In the genomic region with DNA sequence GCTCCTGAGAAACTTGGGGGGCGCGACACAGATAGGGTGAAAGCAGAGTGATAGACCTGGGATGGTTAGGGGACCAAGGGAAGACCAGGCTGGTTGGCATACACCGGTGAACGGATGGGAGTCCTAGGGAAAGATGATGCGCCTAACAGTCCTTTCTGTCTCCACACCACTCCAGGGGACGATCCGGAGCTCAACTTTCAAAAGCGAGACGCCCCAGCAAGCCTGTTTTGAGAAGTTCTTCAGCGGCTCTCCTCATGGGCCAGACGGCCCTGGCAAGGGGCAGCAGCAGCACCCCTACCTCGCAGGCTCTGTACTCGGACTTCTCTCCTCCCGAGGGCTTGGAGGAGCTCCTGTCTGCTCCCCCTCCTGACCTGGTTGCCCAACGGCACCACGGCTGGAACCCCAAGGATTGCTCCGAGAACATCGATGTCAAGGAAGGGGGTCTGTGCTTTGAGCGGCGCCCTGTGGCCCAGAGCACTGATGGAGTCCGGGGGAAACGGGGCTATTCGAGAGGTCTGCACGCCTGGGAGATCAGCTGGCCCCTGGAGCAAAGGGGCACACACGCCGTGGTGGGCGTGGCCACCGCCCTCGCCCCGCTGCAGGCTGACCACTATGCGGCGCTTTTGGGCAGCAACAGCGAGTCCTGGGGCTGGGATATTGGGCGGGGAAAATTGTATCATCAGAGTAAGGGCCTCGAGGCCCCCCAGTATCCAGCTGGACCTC, we compare ENCODE assay signal across 8 mouse cellular contexts. TPM values are rescaled to one million over a fixed set of nuclear protein-coding genes. Genes with fewer than 3 reads are reported as not detected.
A peak's percentile ranks its signal among the peaks of the same experiment; 100 is the strongest.
DNase-seq lines count a peak whose midpoint lies in the region; ATAC-seq lines count a peak whose summit lies in the region.

No protein-coding gene starts in this region.

- no peaks in the 10 kb centered on the region for H3K9me3 ChIP-seq in hindbrain, embryonic 16.5 days (ENCODE audit: control insufficient read depth, low read length)

- intact Hi-C loops in left cerebral cortex, postnatal 4 days (cut with DNase I), result loop anchor here (5.0 kb wide), 1 partner anchor 52 kb away; the partner anchor contains the start of genes Atn1 and Gm45234

- H3K27ac ChIP-seq in hindbrain, embryonic 16.5 days (ENCODE audit: low read depth, low read length), result peak overlapping the region; percentile 78

- H3K36me3 ChIP-seq in hindbrain, embryonic 16.5 days (ENCODE audit: control insufficient read depth, insufficient read depth, low read length), result peaks cover 5% of the 10 kb centered on the region

- H3K4me2 ChIP-seq in hindbrain, embryonic 16.5 days (ENCODE audit: low read length), result peak overlapping the region; percentile 95

- peak; percentile 90 to 95 for DNase-seq in adrenal gland, adult (ENCODE audit: inconsistent age in 2 of 2, low spot score in 1 of 2)
- DNase-seq in cerebellum, postnatal 25 days, result peak; percentile 90 to 93
- peak; percentile 81 to 85 for DNase-seq in gastrocnemius, adult 8-10 months (ENCODE audit: low spot score in 2 of 2)
- DNase-seq in left cerebral cortex, postnatal 4 days, result peak; percentile 87
- peak; percentile 86 for DNase-seq in mesoderm, embryonic 11.5 days (ENCODE audit: low read depth, low spot score)
- DNase-seq in right cerebral cortex, postnatal 4 days, result peak; percentile 69

- under 1% methylated on average over 35 of the region's 35 CpGs for WGBS in hindbrain, embryonic 16.5 days

- H3K9ac ChIP-seq in hindbrain, embryonic 16.5 days (ENCODE audit: low read depth, low read length), result peak overlapping the region; percentile 67

- H3K27me3 ChIP-seq in hindbrain, embryonic 16.5 days (replicated peaks; ENCODE audit: control insufficient read depth, insufficient read depth, low read length), result no peaks in the 10 kb centered on the region

- no peak; the same call in 1 of the 2 replicates for ATAC-seq in hindbrain, embryonic 16.5 days
- ATAC-seq in activated CD4-positive, CD25-positive, alpha-beta regulatory T cell, adult 4 months, result no peak

- H3K4me1 ChIP-seq in hindbrain, embryonic 16.5 days (ENCODE audit: control insufficient read depth, insufficient read depth, low read depth, low read length), result peaks cover 29% of the 10 kb centered on the region

- peak overlapping the region; percentile 53 for H3K4me3 ChIP-seq in hindbrain, embryonic 16.5 days (ENCODE audit: low read length)

RNA-seq across cellular contexts. Expression of gene Spsb2, which starts 0.8 kb away (rescaled TPM):
- 1 to 10 TPM; 1.9 to 4.1 (median 2.9) TPM for total RNA-seq in gastrocnemius, adult 8-10 months (2022)
- polyA plus RNA-seq in hindbrain, embryonic 16.5 days (2015; fragmentation: Nextera tagmentation; extraction: Ambion mirVana), result 9.2 and 10.3 TPM in 2 replicates
- total RNA-seq in left cerebral cortex, postnatal 4 days (2021), result 1 to 10 TPM; 4.1 TPM
- polyA plus RNA-seq in activated CD4-positive, CD25-positive, alpha-beta regulatory T cell, adult 4 months (2017; shearing (Covaris generic)), result 1 to 10 TPM; 1.5 to 2.1 TPM

RNA-seq across cellular contexts. Expression of gene Tpi1, which starts 4.9 kb away (rescaled TPM):
- 1,000 to 10,000 TPM; 2,418 to 2,798 (median 2,572) TPM for total RNA-seq in gastrocnemius, adult 8-10 months (2022)
- 544 and 601 TPM in 2 replicates for polyA plus RNA-seq in hindbrain, embryonic 16.5 days (2015; fragmentation: Nextera tagmentation; extraction: Ambion mirVana)
- 100 to 1,000 TPM; 275 to 296 TPM for total RNA-seq in left cerebral cortex, postnatal 4 days (2021)
- polyA plus RNA-seq in activated CD4-positive, CD25-positive, alpha-beta regulatory T cell, adult 4 months (2017; shearing (Covaris generic)), result 10 to 100 TPM; 68.9 to 93.3 TPM

RNA-seq across cellular contexts. Expression of gene Usp5, which starts 20.1 kb away (rescaled TPM):
- 10 to 100 TPM; 44.3 to 48.1 (median 45.2) TPM for total RNA-seq in gastrocnemius, adult 8-10 months (2022)
- polyA plus RNA-seq in hindbrain, embryonic 16.5 days (2015; fragmentation: Nextera tagmentation; extraction: Ambion mirVana), result 220 and 232 TPM in 2 replicates
- total RNA-seq in left cerebral cortex, postnatal 4 days (2021), result 100 to 1,000 TPM; 192 to 202 TPM
- 10 to 100 TPM; 58.3 to 86.0 TPM for polyA plus RNA-seq in activated CD4-positive, CD25-positive, alpha-beta regulatory T cell, adult 4 months (2017; shearing (Covaris generic))

RNA-seq across cellular contexts. Expression of gene Cdca3, which starts 20.1 kb away (rescaled TPM):
- total RNA-seq in gastrocnemius, adult 8-10 months (2022), result under 1 TPM; 0.31 to 0.51 (median 0.37) TPM
- polyA plus RNA-seq in hindbrain, embryonic 16.5 days (2015; fragmentation: Nextera tagmentation; extraction: Ambion mirVana), result 34.2 and 38.5 TPM in 2 replicates
- 10 to 100 TPM in 1 of 2 experiments, 1 to 10 TPM in 1; 6.9 to 10.8 TPM for total RNA-seq in left cerebral cortex, postnatal 4 days (2021)
- polyA plus RNA-seq in activated CD4-positive, CD25-positive, alpha-beta regulatory T cell, adult 4 months (2017; shearing (Covaris generic)), result 10 to 100 TPM; 43.4 to 57.7 TPM

RNA-seq across cellular contexts. Expression of gene Lrrc23, which starts 29.7 kb away (rescaled TPM):
- total RNA-seq in gastrocnemius, adult 8-10 months (2022), result not detected
- polyA plus RNA-seq in hindbrain, embryonic 16.5 days (2015; fragmentation: Nextera tagmentation; extraction: Ambion mirVana), result 4.0 and 5.3 TPM in 2 replicates
- total RNA-seq in left cerebral cortex, postnatal 4 days (2021), result 1 to 10 TPM; 2.1 to 4.3 TPM
- polyA plus RNA-seq in activated CD4-positive, CD25-positive, alpha-beta regulatory T cell, adult 4 months (2017; shearing (Covaris generic)), result under 1 TPM; 0.61 to 0.73 TPM

Comparison
In these comparisons a context has a peak if more than half of its experiments do, and no peak if none do; other contexts are left out.
1. RNA of gene Tpi1, which starts 4.9 kb away (total RNA-seq): 2,418 to 2,798 TPM in gastrocnemius, adult 8-10 months; 275 to 296 TPM in left cerebral cortex, postnatal 4 days; every median in the first group is over 4 times any median in the second.
2. Peak in every context shown above with its lines, with median percentiles within 50 percentile points of each other: DNase-seq.